Mouse (Mus musculus): ENCODE measurements at regions not wholly inside any gene's neighbourhood (a gene's known extent, or its start where the extent isn't known, plus 50 kb on each side); places are given as distances from the start of the nearest gene placed in this dataset.
"Not testable (repeated sequence)": the region's sequence is repeated elsewhere in the genome, so short reads cannot be mapped to it uniquely, and the experiment has no call there.

GRCm38 (mm10) chr14:66584699-66585098 lies 575.7 kb upstream of the Gulo start:
- no peak for DNase-seq

GRCm38 (mm10) chr14:66579904-66580492 lies 571.0 kb upstream of the Gulo start:
- DNase-seq: peak; percentile 15

- DNase-seq: no peak
Measured at GRCm38 (mm10) chr14:66566600-66566999, 557.6 kb upstream of the Gulo start.

GRCm38 (mm10) chr14:66562744-66563143 lies 553.7 kb upstream of the Gulo start:
- no peak for DNase-seq

- no peak for DNase-seq
Measured at GRCm38 (mm10) chr14:66561715-66562114, 552.7 kb upstream of the Gulo start.

- no peak for DNase-seq
Measured at GRCm38 (mm10) chr14:66561042-66561590, 552.1 kb upstream of the Gulo start.

- DNase-seq: no peak
Measured at GRCm38 (mm10) chr14:66558393-66558792, 549.4 kb upstream of the Gulo start.

GRCm38 (mm10) chr14:66557631-66558030 lies 548.6 kb upstream of the Gulo start:
- DNase-seq: no peak

GRCm38 (mm10) chr14:66538498-66538897 lies 529.5 kb upstream of the Gulo start:
- no peak for DNase-seq

GRCm38 (mm10) chr14:66534671-66535070 lies 525.7 kb upstream of the Gulo start:
- DNase-seq: no peak

GRCm38 (mm10) chr14:66528135-66528534 lies 519.1 kb upstream of the Gulo start:
- DNase-seq: no peak

GRCm38 (mm10) chr14:66527061-66527460 lies 518.1 kb upstream of the Gulo start:
- DNase-seq: no peak

GRCm38 (mm10) chr14:66522856-66523400 lies 513.9 kb upstream of the Gulo start:
- DNase-seq: peak; percentile 20

GRCm38 (mm10) chr14:66521836-66522629 lies 513.0 kb upstream of the Gulo start:
- DNase-seq: no peak

GRCm38 (mm10) chr14:66516770-66517169 lies 507.8 kb upstream of the Gulo start:
- DNase-seq: no peak

GRCm38 (mm10) chr14:66510750-66511149 lies 501.7 kb upstream of the Gulo start:
- DNase-seq: no peak

- DNase-seq: no peak
Measured at GRCm38 (mm10) chr14:66510218-66510617, 501.2 kb upstream of the Gulo start.

- no peak for DNase-seq
Measured at GRCm38 (mm10) chr14:66509706-66510105, 500.7 kb upstream of the Gulo start.

GRCm38 (mm10) chr14:66501995-66502394 lies 493.0 kb upstream of the Gulo start:
- DNase-seq: no peak

GRCm38 (mm10) chr14:66499896-66500295 lies 490.9 kb upstream of the Gulo start:
- peak; percentile 87 for DNase-seq

GRCm38 (mm10) chr14:66495146-66495545 lies 486.1 kb upstream of the Gulo start:
- DNase-seq: no peak

GRCm38 (mm10) chr14:66494518-66494923 lies 485.5 kb upstream of the Gulo start:
- peak; percentile 96 for DNase-seq

- DNase-seq: no peak
Measured at GRCm38 (mm10) chr14:66493691-66494121, 484.7 kb upstream of the Gulo start.

- DNase-seq: not testable (repeated sequence)
Measured at GRCm38 (mm10) chr14:66484751-66485150, 475.7 kb upstream of the Gulo start.
